ENCODE assay signal across 27 mouse cellular contexts in the genomic region with DNA sequence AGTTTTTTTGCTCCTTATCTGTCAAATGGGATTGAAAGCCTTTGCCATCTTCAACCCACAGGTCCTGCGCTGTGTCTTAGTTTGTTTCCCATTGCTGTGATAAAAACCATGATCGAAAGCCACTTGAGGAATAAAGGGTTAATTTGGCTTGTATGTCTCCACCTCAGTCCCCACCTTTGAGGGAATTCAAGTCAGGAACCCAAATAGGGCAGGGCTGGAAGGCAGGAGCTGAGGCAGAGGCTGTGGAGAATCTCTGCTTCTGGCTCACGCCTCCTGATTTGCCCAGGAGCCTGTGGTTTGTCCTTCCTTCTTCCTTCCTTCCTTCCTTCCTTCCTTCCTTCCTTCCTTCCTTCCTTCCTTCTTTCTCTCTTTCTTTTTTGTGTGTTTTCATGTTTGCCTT. TPM values are rescaled to one million over a fixed set of nuclear protein-coding genes. Genes with fewer than 3 reads are reported as not detected.
DNase-seq lines count a peak whose midpoint lies in the region; ATAC-seq and TF ChIP-seq lines count a peak whose summit lies in the region.
"Had no signal": no experiment of that assay in that cellular context is flagged by ENCODE, and none has a peak within 500 bp of the region (broad histone marks: within the 10 kb centered on the region; RNA-seq: fewer than 3 reads in every experiment).

No protein-coding gene starts in this region.

- H3K4me1 ChIP-seq in liver, embryonic 12.5 days = peaks cover 70% of the 10 kb centered on the region
- H3K4me1 ChIP-seq in liver, embryonic 16.5 days (ENCODE audit: control insufficient read depth, low read depth, low read length) = peaks cover 62% of the 10 kb centered on the region
- H3K4me1 ChIP-seq in hindbrain, embryonic 12.5 days = no peaks in the 10 kb centered on the region
- H3K4me1 ChIP-seq in lung, postnatal 0 days (ENCODE audit: insufficient read depth, low read depth, low read length) = no peaks in the 10 kb centered on the region
- no peaks in the 10 kb centered on the region for H3K4me1 ChIP-seq in kidney, embryonic 15.5 days
- H3K4me1 ChIP-seq: hindbrain, embryonic 15.5 days had no signal

- ATAC-seq in liver, embryonic 12.5 days = no peak
- no peak for ATAC-seq in liver, embryonic 16.5 days (ENCODE audit: low read depth)
- ATAC-seq in hindbrain, embryonic 12.5 days (ENCODE audit: low FRiP score) = no peak
- ATAC-seq in lung, postnatal 0 days = no peak
- no peak for ATAC-seq in kidney, embryonic 15.5 days (replicated peaks; ENCODE audit: low FRiP score)
- ATAC-seq: activated CD4-positive, CD25-positive, alpha-beta regulatory T cell, adult 4 months; forebrain, embryonic 14.5 days; forebrain, postnatal 0 days; Patski had no signal

- no peaks in the 10 kb centered on the region for H3K9me3 ChIP-seq in liver, embryonic 12.5 days (replicated peaks)
- no peaks in the 10 kb centered on the region for H3K9me3 ChIP-seq in liver, embryonic 16.5 days (replicated peaks; ENCODE audit: control insufficient read depth, low read length)
- no peaks in the 10 kb centered on the region for H3K9me3 ChIP-seq in hindbrain, embryonic 12.5 days (replicated peaks)
- H3K9me3 ChIP-seq in lung, postnatal 0 days (ENCODE audit: low read length) = no peaks in the 10 kb centered on the region
- H3K9me3 ChIP-seq in kidney, embryonic 15.5 days (replicated peaks) = no peaks in the 10 kb centered on the region
- H3K9me3 ChIP-seq: G1E; heart, embryonic 12.5 days; heart, embryonic 15.5 days; hindbrain, embryonic 15.5 days had no signal

- WGBS in liver, embryonic 12.5 days (ENCODE audit: insufficient replicate concordance) = 89% methylated on average over 3 of the region's 3 CpGs
- 82% methylated on average over 3 of the region's 3 CpGs for WGBS in liver, embryonic 16.5 days (ENCODE audit: insufficient replicate concordance)
- 95% methylated on average over 3 of the region's 3 CpGs for WGBS in hindbrain, embryonic 12.5 days
- 100% methylated on average over 3 of the region's 3 CpGs for WGBS in lung, postnatal 0 days
- WGBS in kidney, embryonic 15.5 days = 95% methylated on average over 3 of the region's 3 CpGs

- no peak for TF ChIP-seq CTCF in lung, postnatal 0 days (IDR thresholded peaks at IDR 0.05)

- no peaks in the 10 kb centered on the region for H3K27me3 ChIP-seq in liver, embryonic 12.5 days (replicated peaks)
- no peaks in the 10 kb centered on the region for H3K27me3 ChIP-seq in liver, embryonic 16.5 days (ENCODE audit: control insufficient read depth, insufficient read depth, low read depth, low read length)
- no peaks in the 10 kb centered on the region for H3K27me3 ChIP-seq in hindbrain, embryonic 12.5 days
- no peaks in the 10 kb centered on the region for H3K27me3 ChIP-seq in lung, postnatal 0 days (replicated peaks; ENCODE audit: insufficient read depth, low read length)
- H3K27me3 ChIP-seq in kidney, embryonic 15.5 days = no peaks in the 10 kb centered on the region
- H3K27me3 ChIP-seq: heart, embryonic 12.5 days; heart, embryonic 15.5 days; hindbrain, embryonic 15.5 days; Patski had no signal

- H3K9ac ChIP-seq in liver, embryonic 12.5 days = peak overlapping the region; percentile 12; the same call in 1 of the 2 replicates
- peak overlapping the region; percentile 5 for H3K9ac ChIP-seq in liver, embryonic 16.5 days (ENCODE audit: low read depth, low read length)
- H3K9ac ChIP-seq in hindbrain, embryonic 12.5 days = no peak overlapping the region
- H3K9ac ChIP-seq in lung, postnatal 0 days (replicated peaks; ENCODE audit: low read depth) = no peak overlapping the region
- no peak overlapping the region for H3K9ac ChIP-seq in kidney, embryonic 15.5 days
- H3K9ac ChIP-seq: forebrain, postnatal 0 days; heart, embryonic 12.5 days; heart, embryonic 15.5 days; hindbrain, embryonic 15.5 days had no signal

- 0 out of 2 replicates have a peak overlapping the region, but pooled peaks have one; percentile 32 for H3K4me2 ChIP-seq in liver, embryonic 12.5 days
- H3K4me2 ChIP-seq in liver, embryonic 16.5 days (ENCODE audit: low read depth, low read length) = peak overlapping the region; percentile 31
- no peak overlapping the region for H3K4me2 ChIP-seq in hindbrain, embryonic 12.5 days (replicated peaks)
- H3K4me2 ChIP-seq in lung, postnatal 0 days (replicated peaks; ENCODE audit: low read depth, low read length) = no peak overlapping the region
- H3K4me2 ChIP-seq in kidney, embryonic 15.5 days = no peak overlapping the region
- H3K4me2 ChIP-seq: heart, embryonic 12.5 days; heart, embryonic 15.5 days; hindbrain, embryonic 15.5 days had no signal

- H3K36me3 ChIP-seq in liver, embryonic 12.5 days = no peaks in the 10 kb centered on the region
- H3K36me3 ChIP-seq in liver, embryonic 16.5 days (ENCODE audit: control insufficient read depth, insufficient read depth) = no peaks in the 10 kb centered on the region
- no peaks in the 10 kb centered on the region; the same call in 1 of the 2 replicates for H3K36me3 ChIP-seq in hindbrain, embryonic 12.5 days
- no peaks in the 10 kb centered on the region for H3K36me3 ChIP-seq in lung, postnatal 0 days (ENCODE audit: insufficient read depth, low read length)
- no peaks in the 10 kb centered on the region for H3K36me3 ChIP-seq in kidney, embryonic 15.5 days
- H3K36me3 ChIP-seq: G1E; heart, embryonic 12.5 days; heart, embryonic 15.5 days; hindbrain, embryonic 15.5 days had no signal

- peak overlapping the region; percentile 94 for H3K27ac ChIP-seq in liver, embryonic 12.5 days
- peak overlapping the region; percentile 94 for H3K27ac ChIP-seq in liver, embryonic 16.5 days (ENCODE audit: low read length)
- H3K27ac ChIP-seq in hindbrain, embryonic 12.5 days = no peak overlapping the region
- H3K27ac ChIP-seq in lung, postnatal 0 days (ENCODE audit: low read length) = no peak overlapping the region
- H3K27ac ChIP-seq in kidney, embryonic 15.5 days = no peak overlapping the region
- H3K27ac ChIP-seq: gastrocnemius, adult 2 months; heart, embryonic 15.5 days; hindbrain, embryonic 15.5 days had no signal

- no peak for TF ChIP-seq EP300 in lung, postnatal 0 days (IDR thresholded peaks at IDR 0.05)

- DNase-seq in liver (no peak), ES-CJ7 (ENCODE audit: low read depth, low spot score) (peak; percentile 44), ZHBTc4 (ENCODE audit: low read depth, low spot score) (peak; percentile 54)
- no peak for DNase-seq in lung, postnatal 0 days (ENCODE audit: low spot score)
- DNase-seq: adrenal gland, adult 8-10 months; adrenal gland, postnatal 25 days; cerebellum, adult 11-12 months; cerebellum, adult 8-10 months; cerebellum, postnatal 10 days; cerebellum, postnatal 36 days; forebrain, postnatal 0 days; gastrocnemius, adult 2 months; gastrocnemius, postnatal 14 days; heart, adult 18-20 months; heart, postnatal 14 days; heart, postnatal 4 days had no signal

- no peak overlapping the region for H3K4me3 ChIP-seq in liver, embryonic 12.5 days
- no peak overlapping the region for H3K4me3 ChIP-seq in liver, embryonic 16.5 days (ENCODE audit: low read depth, low read length)
- no peak overlapping the region for H3K4me3 ChIP-seq in hindbrain, embryonic 12.5 days
- no peak overlapping the region for H3K4me3 ChIP-seq in lung, postnatal 0 days (ENCODE audit: low read depth, low read length)
- no peak overlapping the region for H3K4me3 ChIP-seq in kidney, embryonic 15.5 days (replicated peaks)
- H3K4me3 ChIP-seq: gastrocnemius, adult 2 months; heart, embryonic 12.5 days; heart, embryonic 15.5 days; hindbrain, embryonic 15.5 days had no signal

RNA-seq across cellular contexts. Expression of a gene that starts 9.8 kb away (rescaled TPM):
- 13.7 and 14.2 TPM in 2 replicates for polyA plus RNA-seq in liver, embryonic 12.5 days (2016; fragmentation: Nextera tagmentation; extraction: Ambion mirVana)
- polyA plus RNA-seq in liver, embryonic 16.5 days (2015; fragmentation: Nextera tagmentation; extraction: Ambion mirVana) = 5.7 and 5.9 TPM in 2 replicates
- polyA plus RNA-seq in hindbrain, embryonic 12.5 days (2016; fragmentation: Nextera tagmentation; extraction: Ambion mirVana) = 61.3 and 67.9 TPM in 2 replicates
- 15.5 and 15.7 TPM in 2 replicates for polyA plus RNA-seq in lung, postnatal 0 days (2015; fragmentation: Nextera tagmentation; extraction: Ambion mirVana)
- polyA plus RNA-seq in kidney, embryonic 15.5 days (2015; fragmentation: Nextera tagmentation; extraction: Ambion mirVana) = 41.7 and 46.1 TPM in 2 replicates

RNA-seq across cellular contexts. Expression of a gene that starts 9.8 kb away (rescaled TPM):
- polyA plus RNA-seq in liver, embryonic 12.5 days (2016; fragmentation: Nextera tagmentation; extraction: Ambion mirVana) = 10.6 and 13.6 TPM in 2 replicates
- polyA plus RNA-seq in liver, embryonic 16.5 days (2015; fragmentation: Nextera tagmentation; extraction: Ambion mirVana) = 10.1 and 11.1 TPM in 2 replicates
- 32.7 and 33.2 TPM in 2 replicates for polyA plus RNA-seq in hindbrain, embryonic 12.5 days (2016; fragmentation: Nextera tagmentation; extraction: Ambion mirVana)
- polyA plus RNA-seq in lung, postnatal 0 days (2015; fragmentation: Nextera tagmentation; extraction: Ambion mirVana) = 13.0 TPM in 2 replicates
- 21.3 and 21.7 TPM in 2 replicates for polyA plus RNA-seq in kidney, embryonic 15.5 days (2015; fragmentation: Nextera tagmentation; extraction: Ambion mirVana)

RNA-seq across cellular contexts. Expression of a gene that starts 14.4 kb away (rescaled TPM):
- polyA plus RNA-seq in liver, embryonic 12.5 days (2016; fragmentation: Nextera tagmentation; extraction: Ambion mirVana) = 37.6 and 41.4 TPM in 2 replicates
- 61.0 and 92.3 TPM in 2 replicates for polyA plus RNA-seq in liver, embryonic 16.5 days (2015; fragmentation: Nextera tagmentation; extraction: Ambion mirVana)
- 19.5 and 46.1 TPM in 2 replicates for polyA plus RNA-seq in hindbrain, embryonic 12.5 days (2016; fragmentation: Nextera tagmentation; extraction: Ambion mirVana)
- polyA plus RNA-seq in lung, postnatal 0 days (2015; fragmentation: Nextera tagmentation; extraction: Ambion mirVana) = 6.4 and 8.0 TPM in 2 replicates
- 51.1 and 90.2 TPM in 2 replicates for polyA plus RNA-seq in kidney, embryonic 15.5 days (2015; fragmentation: Nextera tagmentation; extraction: Ambion mirVana)

RNA-seq across cellular contexts. Expression of a gene that starts 14.8 kb away (rescaled TPM):
- polyA plus RNA-seq in liver, embryonic 12.5 days (2016; fragmentation: Nextera tagmentation; extraction: Ambion mirVana) = 26.7 and 30.9 TPM in 2 replicates
- 13.7 and 15.1 TPM in 2 replicates for polyA plus RNA-seq in liver, embryonic 16.5 days (2015; fragmentation: Nextera tagmentation; extraction: Ambion mirVana)
- polyA plus RNA-seq in hindbrain, embryonic 12.5 days (2016; fragmentation: Nextera tagmentation; extraction: Ambion mirVana) = 46.5 and 47.2 TPM in 2 replicates
- 14.4 and 15.0 TPM in 2 replicates for polyA plus RNA-seq in lung, postnatal 0 days (2015; fragmentation: Nextera tagmentation; extraction: Ambion mirVana)
- polyA plus RNA-seq in kidney, embryonic 15.5 days (2015; fragmentation: Nextera tagmentation; extraction: Ambion mirVana) = 23.4 and 26.7 TPM in 2 replicates

RNA-seq across cellular contexts. Expression of a gene that starts 21.0 kb away (rescaled TPM):
- 30.0 and 31.6 TPM in 2 replicates for polyA plus RNA-seq in liver, embryonic 12.5 days (2016; fragmentation: Nextera tagmentation; extraction: Ambion mirVana)
- polyA plus RNA-seq in liver, embryonic 16.5 days (2015; fragmentation: Nextera tagmentation; extraction: Ambion mirVana) = 11.0 and 13.8 TPM in 2 replicates
- polyA plus RNA-seq in hindbrain, embryonic 12.5 days (2016; fragmentation: Nextera tagmentation; extraction: Ambion mirVana) = 61.3 and 62.8 TPM in 2 replicates
- 34.9 and 36.9 TPM in 2 replicates for polyA plus RNA-seq in lung, postnatal 0 days (2015; fragmentation: Nextera tagmentation; extraction: Ambion mirVana)
- 59.3 and 62.3 TPM in 2 replicates for polyA plus RNA-seq in kidney, embryonic 15.5 days (2015; fragmentation: Nextera tagmentation; extraction: Ambion mirVana)

Comparison
In these comparisons a context has a peak if more than half of its experiments do, and no peak if none do; other contexts are left out.
1. H3K27ac ChIP-seq: peak in liver, embryonic 12.5 days (single experiment) and liver, embryonic 16.5 days (single experiment); none in hindbrain, embryonic 12.5 days (single experiment), lung, postnatal 0 days (single experiment) and kidney, embryonic 15.5 days (single experiment).
2. H3K4me2 ChIP-seq: peak in liver, embryonic 12.5 days (single experiment) and liver, embryonic 16.5 days (single experiment); none in hindbrain, embryonic 12.5 days (single experiment), lung, postnatal 0 days (single experiment) and kidney, embryonic 15.5 days (single experiment).
3. H3K9ac ChIP-seq: peak in liver, embryonic 12.5 days (single experiment) and liver, embryonic 16.5 days (single experiment); none in hindbrain, embryonic 12.5 days (single experiment), lung, postnatal 0 days (single experiment) and kidney, embryonic 15.5 days (single experiment).
4. DNase-seq: peak in ES-CJ7 (single experiment) and ZHBTc4 (single experiment); none in liver (single experiment) and lung, postnatal 0 days (single experiment).